Mouse (Mus musculus) fat pad, adult 2 months (tissue): ENCODE results near the gene Cfap36.
A peak's percentile ranks its signal among the peaks of the same experiment; 100 is the strongest.

Experiments used
- DNase-seq: peaks from one replicate; pipeline ENCODE4 v3.0.0-alpha.2; 2011; ENCODE audit warnings: low read depth, low spot score; ENCODE audit errors: extremely low read depth

Gene Cfap36

GRCm38 (mm10) chr11:29181751-29182150 lies 65.5 kb downstream of the Cfap36 start:
- no peak for DNase-seq

GRCm38 (mm10) chr11:29180657-29181056 lies 66.6 kb downstream of the Cfap36 start:
- DNase-seq, result no peak

GRCm38 (mm10) chr11:29179319-29179718 lies 67.9 kb downstream of the Cfap36 start:
- no peak for DNase-seq

GRCm38 (mm10) chr11:29173706-29174436 lies 73.3 kb downstream of the Cfap36 start:
- no peak for DNase-seq

GRCm38 (mm10) chr11:29173125-29173631 lies 74.0 kb downstream of the Cfap36 start:
- no peak for DNase-seq

GRCm38 (mm10) chr11:29172563-29173124 lies 74.6 kb downstream of the Cfap36 start, which contains the start of gene Ppp4r3b:
Gene Ppp4r3b (plus strand): TSS chr11:29172890.
- DNase-seq, result peak; percentile 76

- DNase-seq, result no peak
Measured at GRCm38 (mm10) chr11:29171959-29172391, 75.2 kb downstream of the Cfap36 start.
